Mouse (Mus musculus): Measurements from ENCODE around the gene Psmb11.

The Psmb11 gene

GRCm38 (mm10) chr14:54621133-54621532, at the start of gene Psmb11:
Gene Psmb11, plus strand, starts transcription at chr14:54621433.
- DNase-seq, result no peak

- DNase-seq, result no peak
These were observed 49.1 kb upstream of the Psmb11 start for GRCm38 (mm10) chr14:54572122-54572521.

GRCm38 (mm10) chr14:54572790-54573736, 48.2 kb upstream of the Psmb11 start:
- peak; percentile 77 for DNase-seq

- no peak for DNase-seq
These were observed 47.0 kb upstream of the Psmb11 start for GRCm38 (mm10) chr14:54574253-54574652.

GRCm38 (mm10) chr14:54575031-54575430, 46.2 kb upstream of the Psmb11 start:
- no peak for DNase-seq

GRCm38 (mm10) chr14:54575631-54576030, 45.6 kb upstream of the Psmb11 start:
- DNase-seq, result peak; percentile 86

GRCm38 (mm10) chr14:54576241-54577088, 44.8 kb upstream of the Psmb11 start:
- no peak for DNase-seq

- peak; percentile 96 for DNase-seq
These were observed 43.9 kb upstream of the Psmb11 start, which contains the start of gene Ajuba for GRCm38 (mm10) chr14:54577089-54577982. Gene Ajuba, minus strand, starts transcription at chr14:54577558.

GRCm38 (mm10) chr14:54578063-54578462, 43.2 kb upstream of the Psmb11 start:
- peak; percentile 76 for DNase-seq

- DNase-seq, result peak; percentile 54
These were observed 41.6 kb upstream of the Psmb11 start for GRCm38 (mm10) chr14:54579638-54580037.

- DNase-seq, result no peak
These were observed 38.7 kb upstream of the Psmb11 start for GRCm38 (mm10) chr14:54582536-54582935.

GRCm38 (mm10) chr14:54583681-54584338, 37.4 kb upstream of the Psmb11 start:
- DNase-seq, result peak; percentile 83

GRCm38 (mm10) chr14:54591056-54591455, 30.2 kb upstream of the Psmb11 start:
- no peak for DNase-seq

- DNase-seq, result no peak
These were observed 28.8 kb upstream of the Psmb11 start for GRCm38 (mm10) chr14:54592319-54592934.

- no peak for DNase-seq
These were observed 27.2 kb upstream of the Psmb11 start for GRCm38 (mm10) chr14:54594055-54594454.

GRCm38 (mm10) chr14:54594631-54595414, 26.4 kb upstream of the Psmb11 start:
- DNase-seq, result no peak

GRCm38 (mm10) chr14:54597084-54597483, 24.1 kb upstream of the Psmb11 start:
- DNase-seq, result no peak

- no peak for DNase-seq
These were observed 19.6 kb upstream of the Psmb11 start for GRCm38 (mm10) chr14:54601601-54602000.

- no peak for DNase-seq
These were observed 18.6 kb upstream of the Psmb11 start for GRCm38 (mm10) chr14:54602613-54603012.

GRCm38 (mm10) chr14:54603038-54603654, 18.1 kb upstream of the Psmb11 start:
- DNase-seq, result peak; percentile 98

Data from lung, postnatal 36 days (tissue).